Mouse (Mus musculus): ENCODE measurements around the gene Fancc.

The Fancc gene

DNA sequence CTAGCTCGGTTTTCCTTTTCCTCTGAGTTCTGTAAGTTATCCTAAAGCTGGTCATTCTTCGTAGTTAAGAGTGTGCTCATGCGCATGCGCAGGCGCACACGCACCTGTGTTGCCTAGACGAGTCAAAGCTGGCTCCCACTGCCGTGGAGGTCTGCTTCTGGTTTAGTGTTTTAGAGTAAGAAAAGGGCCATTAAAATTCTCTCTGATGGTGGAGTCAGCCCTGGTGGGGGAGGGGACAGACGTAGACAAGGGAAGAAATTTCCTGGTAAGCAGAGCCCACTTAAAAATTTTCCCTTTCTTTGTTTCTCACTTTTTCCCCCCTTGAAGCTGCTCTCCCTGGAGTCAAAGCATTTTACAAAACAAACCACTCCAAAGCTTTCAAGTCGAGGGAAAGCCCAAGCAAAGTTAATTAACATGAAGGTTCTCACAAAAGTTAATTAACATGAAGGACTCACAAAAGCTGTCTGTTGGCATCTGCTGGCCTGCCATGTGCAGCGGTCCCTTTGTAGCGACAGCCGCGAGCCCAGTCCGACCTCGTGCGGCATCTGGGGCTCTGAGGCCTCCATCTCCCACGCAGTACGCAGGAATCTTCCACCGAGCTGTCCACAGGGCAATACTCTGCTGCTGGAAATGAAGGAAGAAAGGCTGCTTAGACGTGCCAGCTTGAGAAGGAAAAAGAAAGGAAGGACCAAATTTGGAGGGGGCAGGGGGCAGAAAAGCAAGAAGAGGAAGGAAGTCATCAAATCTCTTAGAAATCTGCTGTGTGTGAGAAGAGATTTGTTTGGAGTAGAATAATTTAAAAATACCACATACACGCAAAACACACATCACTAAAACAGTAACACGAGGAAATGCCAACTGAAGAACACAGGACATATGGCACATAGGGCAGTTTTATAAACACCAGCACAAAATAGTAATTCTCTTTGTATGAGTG lies at the start of gene Fancc:
TSS of gene Fancc (minus strand) at position 633 of the 937 bp plus-strand sequence.
- DNase-seq, result peak; percentile 28

DNA sequence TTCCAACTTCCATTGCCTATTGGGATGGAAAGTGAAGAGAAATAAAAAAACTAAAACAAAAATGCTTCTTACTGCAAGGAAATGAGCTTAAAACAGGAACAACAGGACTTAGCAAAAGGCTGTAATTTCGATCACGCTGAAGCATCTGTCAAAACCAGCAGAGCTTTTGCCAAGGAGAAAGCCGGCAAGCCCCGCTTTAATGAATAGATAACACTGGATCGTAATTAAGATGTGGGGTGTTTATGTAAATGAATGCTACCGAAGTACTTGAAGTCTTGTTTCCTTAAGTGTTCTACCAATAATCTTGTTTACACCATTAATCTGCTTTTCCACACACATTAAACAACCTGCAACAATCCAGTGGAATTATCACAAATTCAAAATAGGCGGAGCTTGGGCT lies 48.2 kb upstream of the Fancc start:
- no peak for DNase-seq

DNA sequence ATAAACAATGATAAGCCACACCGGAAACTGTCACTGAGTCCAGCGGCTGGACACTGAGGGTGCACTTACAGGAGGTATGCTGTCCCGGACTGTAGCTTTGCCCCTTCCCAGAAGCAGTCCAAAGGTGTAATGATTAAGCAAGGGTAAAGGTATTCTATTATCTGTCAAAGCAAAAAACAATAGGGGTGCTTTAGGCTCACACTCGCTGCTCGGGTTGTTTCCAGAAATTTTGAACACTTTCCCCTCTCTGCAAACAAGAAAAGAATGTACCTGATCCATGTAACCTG lies 47.8 kb upstream of the Fancc start:
- DNase-seq, result no peak

DNA sequence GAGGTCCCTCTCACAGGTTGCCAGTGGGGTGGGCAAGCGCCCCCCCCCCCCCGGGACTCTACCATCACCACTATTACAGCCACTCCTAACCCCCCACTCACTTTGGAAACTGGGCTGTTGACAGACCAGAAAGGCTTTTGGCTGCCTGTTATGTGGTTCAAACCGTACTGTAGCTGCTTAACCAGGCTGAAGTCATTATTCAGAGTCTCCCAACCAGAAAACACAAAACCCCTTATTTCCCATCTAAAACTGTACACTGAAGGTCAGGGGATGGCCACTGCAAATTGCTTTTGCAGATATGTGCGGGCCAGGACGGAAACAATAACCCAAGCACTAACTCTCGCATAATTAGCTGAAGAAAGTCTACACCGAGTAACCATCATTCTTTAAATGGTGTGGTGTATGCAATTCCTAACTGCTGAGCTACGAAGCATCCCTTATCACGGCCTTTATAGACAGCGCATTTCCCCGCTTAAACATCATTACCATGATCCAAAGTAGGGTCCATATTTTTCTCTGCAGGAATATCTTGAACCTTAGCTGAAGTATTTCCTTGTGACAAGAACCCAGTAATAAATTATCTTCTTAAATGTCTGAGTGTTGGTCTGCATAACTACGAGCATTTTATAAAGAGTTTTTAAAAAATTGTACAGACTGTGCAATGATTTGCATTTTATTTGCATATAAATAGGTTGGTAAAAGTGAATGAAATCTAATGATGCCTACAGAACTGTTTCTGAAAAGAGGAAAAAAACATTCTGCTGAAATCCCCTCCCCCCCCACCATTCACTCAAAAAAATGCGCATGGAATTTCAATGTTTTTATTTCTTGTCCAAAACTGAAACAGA lies 47.3 kb upstream of the Fancc start:
- no peak for DNase-seq

- peak; percentile 33 for DNase-seq
Measured at GRCm38 (mm10) chr13:63543459-63543858, 46.4 kb upstream of the Fancc start.

GRCm38 (mm10) chr13:63542796-63543384 lies 45.8 kb upstream of the Fancc start:
- DNase-seq, result peak; percentile 54

DNA sequence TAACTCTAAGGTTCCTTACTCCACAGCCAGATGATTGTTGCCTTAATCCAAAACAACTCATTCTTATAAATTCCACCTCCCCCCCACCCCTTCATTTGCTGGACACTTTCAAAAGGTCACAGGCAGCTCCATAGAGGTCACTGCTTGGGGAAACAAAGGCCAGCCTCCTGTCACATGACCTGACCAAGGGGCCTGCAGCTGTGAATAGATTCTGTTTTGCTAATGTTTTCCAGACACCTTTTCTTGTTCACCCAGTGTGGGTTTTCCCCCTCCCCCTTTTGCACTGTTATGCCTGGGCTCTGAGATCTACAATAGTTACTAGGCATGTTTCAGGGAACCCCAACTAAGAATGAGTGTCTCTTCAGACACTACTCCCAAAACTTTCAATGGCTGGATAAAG lies 44.4 kb upstream of the Fancc start:
- no peak for DNase-seq

DNA sequence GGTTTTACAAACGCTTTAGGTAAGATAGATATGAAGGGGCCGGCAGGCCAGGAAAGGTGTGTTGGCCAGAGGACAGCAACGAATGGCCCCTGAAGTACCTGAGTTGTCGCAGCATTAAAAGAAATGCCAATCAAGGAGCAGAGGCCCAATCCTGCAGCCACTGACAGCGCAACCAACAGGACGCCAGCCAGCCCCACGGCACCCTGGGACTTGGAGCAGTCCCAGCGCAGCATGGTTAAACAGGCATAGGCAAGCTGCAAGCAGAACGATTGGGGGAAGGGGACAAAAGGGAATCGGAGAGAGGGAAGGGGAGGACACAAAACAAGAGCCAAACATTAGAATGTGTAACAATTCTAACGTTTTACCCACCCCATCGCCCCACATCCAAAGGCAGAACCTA lies 43.5 kb upstream of the Fancc start:
- DNase-seq, result no peak

- DNase-seq, result no peak
Measured at GRCm38 (mm10) chr13:63534981-63535380, 37.9 kb upstream of the Fancc start.

DNA sequence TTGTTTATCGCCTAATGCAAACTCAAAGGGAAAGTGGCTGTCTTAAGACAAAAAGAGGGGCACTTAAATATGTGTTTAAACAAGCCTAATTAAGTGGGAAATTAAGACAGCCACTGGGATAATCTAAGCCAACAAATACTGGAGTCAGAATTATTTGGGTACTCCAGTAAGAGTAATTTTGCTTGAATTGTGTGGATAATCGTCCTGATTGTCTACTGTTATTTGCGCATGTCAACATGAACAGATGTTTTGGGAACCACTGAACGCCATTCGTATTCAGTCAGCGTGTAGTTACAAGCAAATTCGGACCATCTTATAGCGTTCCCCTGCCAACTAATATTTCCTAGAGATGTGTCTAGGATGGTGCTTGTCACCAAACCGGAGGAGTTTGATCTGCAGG lies 33.8 kb upstream of the Fancc start:
- DNase-seq, result no peak

DNA sequence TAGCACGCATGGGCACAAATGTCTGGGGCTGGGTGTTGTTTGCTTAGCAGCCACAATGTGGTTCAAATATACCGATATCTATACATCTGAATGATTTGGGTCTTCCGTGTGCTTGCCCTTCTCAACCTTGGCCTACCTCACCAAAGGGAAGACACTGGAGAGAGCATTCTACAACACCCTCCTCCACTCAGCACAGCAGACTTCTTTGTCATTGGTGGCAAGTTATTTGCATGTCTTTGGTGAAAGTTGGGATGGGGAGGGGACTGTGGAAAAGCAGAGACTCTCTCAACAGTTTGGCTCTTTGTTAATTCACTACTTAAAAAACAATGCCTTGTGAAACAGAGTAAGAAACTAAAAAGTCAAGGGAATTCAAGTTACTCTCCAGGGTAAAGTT lies 33.3 kb upstream of the Fancc start:
- DNase-seq, result no peak

GRCm38 (mm10) chr13:63529602-63530370 lies 32.7 kb upstream of the Fancc start:
- DNase-seq, result no peak

DNA sequence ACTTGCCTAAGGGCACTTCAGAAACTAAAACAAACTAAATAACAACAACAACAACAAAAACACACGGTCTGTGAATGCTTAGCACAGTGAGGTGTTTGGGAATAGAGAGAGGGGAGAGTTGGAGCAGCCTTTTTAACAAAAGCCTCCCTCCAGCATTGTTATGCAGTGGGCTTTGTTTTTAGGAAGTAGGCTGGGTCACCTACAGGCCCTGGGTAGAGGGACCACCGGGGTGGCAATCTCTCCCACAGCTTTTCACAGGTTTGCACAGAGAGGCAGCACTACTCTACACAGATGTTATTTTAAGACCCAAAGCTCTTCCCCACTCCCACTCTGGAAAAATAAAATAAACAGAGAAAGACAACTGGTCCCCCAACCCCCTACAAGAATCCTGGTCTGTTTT lies 31.8 kb upstream of the Fancc start:
- DNase-seq, result no peak

GRCm38 (mm10) chr13:63528164-63528675 lies 31.1 kb upstream of the Fancc start:
- no peak for DNase-seq

DNA sequence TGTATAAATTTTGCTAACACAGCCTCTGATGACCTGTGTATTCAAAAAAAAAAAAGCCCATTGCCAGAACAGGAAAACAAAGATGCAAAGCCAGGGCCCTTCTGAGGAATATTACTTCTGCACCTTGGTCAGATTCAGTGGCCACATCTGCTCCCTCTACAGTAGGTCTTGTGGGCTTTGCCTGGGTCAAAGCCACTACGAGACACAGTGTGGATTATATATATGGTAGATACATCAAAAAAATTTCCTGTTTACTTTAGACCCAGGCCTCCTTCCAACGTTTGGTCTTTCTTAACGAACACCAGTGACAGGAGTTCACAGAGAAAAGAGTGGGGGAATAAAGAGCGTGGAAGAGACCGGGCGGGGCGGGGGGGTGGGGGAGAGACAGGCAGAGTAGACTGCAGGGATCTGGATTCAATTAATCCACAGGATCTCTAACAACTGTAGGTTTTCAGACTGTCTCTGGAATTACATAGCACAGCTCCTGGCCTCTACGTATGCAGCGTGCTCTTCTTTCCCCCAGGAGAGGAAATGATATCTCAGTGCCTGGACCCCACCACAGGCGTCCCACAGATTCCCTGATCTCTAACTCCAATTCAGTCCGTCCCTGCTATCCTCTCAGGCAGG lies 28.6 kb upstream of the Fancc start:
- no peak for DNase-seq

DNA sequence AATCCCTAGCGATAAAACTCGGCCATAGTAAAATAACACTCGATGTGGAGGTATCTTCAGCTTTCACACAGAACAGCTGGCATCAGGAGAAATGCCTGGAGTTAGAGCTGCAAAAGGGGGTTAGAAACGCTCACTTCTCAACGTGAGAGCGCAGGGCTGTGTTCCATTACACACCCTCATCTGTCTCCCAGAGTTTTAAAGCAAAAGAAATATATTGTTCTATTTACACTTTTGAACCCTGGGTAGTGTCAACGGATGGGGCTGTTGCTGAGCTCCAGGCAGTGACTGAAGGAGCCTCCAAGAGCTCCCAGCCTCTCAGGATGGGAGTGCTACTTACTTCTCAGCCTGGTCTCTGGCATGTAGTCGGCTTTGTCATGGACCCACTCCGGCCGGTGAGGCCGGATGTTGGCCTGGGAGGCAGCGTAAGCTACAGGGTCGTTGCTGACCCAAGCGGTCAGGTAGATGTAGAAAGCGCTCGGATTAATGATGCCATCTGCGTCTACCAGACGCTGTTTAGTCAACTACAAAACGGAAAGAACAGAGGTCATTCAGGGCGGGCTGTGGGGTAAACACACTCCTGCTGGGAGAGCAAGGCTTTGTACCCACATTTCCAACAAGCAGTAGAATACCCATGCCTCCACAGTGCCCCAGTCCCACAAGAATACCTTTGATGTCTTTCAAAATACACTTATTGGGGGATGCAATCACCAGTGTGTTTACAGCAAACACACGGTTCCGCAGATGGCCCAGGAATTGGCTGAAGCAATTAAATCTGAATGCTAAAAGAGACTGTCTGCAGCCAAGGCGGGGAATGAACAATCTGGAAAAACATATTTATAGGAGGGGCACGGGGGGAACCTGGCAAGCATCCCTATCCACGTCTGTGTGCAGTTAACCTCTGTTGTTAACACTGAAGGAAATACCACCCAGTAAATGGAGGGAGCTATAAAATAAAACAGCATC lies 27.8 kb upstream of the Fancc start:
- DNase-seq, result no peak

- no peak for DNase-seq
Measured at GRCm38 (mm10) chr13:63524061-63524460, 27.0 kb upstream of the Fancc start.

- no peak for DNase-seq
Measured at GRCm38 (mm10) chr13:63522832-63523231, 25.8 kb upstream of the Fancc start.

- DNase-seq, result no peak
Measured at GRCm38 (mm10) chr13:63520110-63520509, 23.0 kb upstream of the Fancc start.

DNA sequence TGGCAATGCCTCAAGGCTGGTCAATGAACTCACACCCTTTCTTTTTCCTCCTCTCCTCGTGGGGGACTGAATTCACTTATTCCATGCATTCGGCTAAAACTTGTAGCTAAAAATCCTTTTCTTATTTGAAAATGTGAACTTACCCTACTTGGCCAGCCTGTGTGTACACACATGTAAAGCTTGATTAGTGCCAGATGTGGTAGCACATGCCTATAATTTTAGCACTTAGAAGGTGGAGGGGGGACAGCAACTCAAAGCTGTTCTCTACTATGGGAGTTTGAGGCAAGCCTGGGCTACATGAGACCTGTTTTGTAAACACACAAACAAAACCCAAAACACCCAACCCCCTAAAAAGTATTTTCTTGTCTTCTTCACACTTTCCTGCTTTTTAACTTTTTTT lies 19.5 kb upstream of the Fancc start:
- no peak for DNase-seq

- DNase-seq, result no peak
Measured at GRCm38 (mm10) chr13:63515542-63515941, 18.5 kb upstream of the Fancc start.
